Mouse (Mus musculus): ENCODE data around the gene Abca12. TPM values are rescaled to one million over a fixed set of nuclear protein-coding genes. Genes with fewer than 3 reads are reported as not detected.

The Abca12 gene
- total and polyA plus RNA-seq, 3 experiments = 0.04 to 0.16 (median 0.08) TPM

DNA sequence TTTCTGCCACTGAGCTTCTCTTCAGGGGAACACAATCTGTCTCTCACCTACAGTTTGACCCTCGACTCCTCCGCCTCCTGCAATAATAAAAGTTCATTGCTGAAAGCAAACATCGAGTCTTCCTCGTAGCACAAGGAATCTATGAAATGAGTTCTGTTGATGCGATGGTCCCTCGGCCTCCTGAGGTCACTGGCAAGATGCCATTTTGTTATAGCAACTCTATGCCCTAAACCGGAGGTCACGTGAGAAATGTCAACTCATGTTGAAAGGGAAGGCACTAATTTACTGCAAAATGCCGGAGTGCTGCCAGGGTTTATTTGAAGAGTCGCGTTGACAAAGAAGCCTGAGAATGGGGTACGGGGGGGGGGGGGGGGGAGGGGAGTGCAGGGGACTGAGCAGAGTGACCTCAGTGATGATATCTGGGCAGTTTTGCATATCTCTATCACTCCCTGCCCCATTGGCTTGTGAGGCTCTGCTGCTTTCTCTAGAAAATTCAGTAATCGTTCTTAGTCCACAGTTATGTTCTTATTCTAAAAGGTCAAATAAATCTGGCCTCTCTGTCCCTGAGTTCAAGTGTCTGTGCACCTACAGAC is 7.1 kb upstream of the Abca12 start:
- Histone ChIP-seq H3K27ac (ENCODE audit: insufficient read depth, low read depth) (no peak overlapping the region), H3K9ac (ENCODE audit: insufficient read depth, low read depth) (no peak overlapping the region), H3K27me3 (replicated peaks) (no peaks in the 10 kb centered on the region), H3K36me3 (replicated peaks in 1 of 2; ENCODE audit: control insufficient read depth in 1 of 2, insufficient read depth in 1 of 2, low read length in 1 of 2) (no peaks in the 10 kb centered on the region), H3K9me3 (replicated peaks; ENCODE audit: low read length) (no peaks in the 10 kb centered on the region), H3K4me1 (ENCODE audit: control insufficient read depth in 1 of 2, insufficient read depth in 2 of 2) (no peaks in the 10 kb centered on the region), H3K79me2 (replicated peaks; ENCODE audit: control insufficient read depth, extremely low read depth, insufficient read depth, poor library complexity, severe bottlenecking) (no peaks in the 10 kb centered on the region), H3K4me3 (replicated peaks in 1 of 3; ENCODE audit: low read depth in 2 of 3, low read length in 2 of 3, poor library complexity in 1 of 3) (no peak overlapping the region), H3K4me2 (ENCODE audit: insufficient read depth, low read depth, poor library complexity, severe bottlenecking) (no peak overlapping the region)
- in situ Hi-C loops (cut with MboI; ENCODE audit: low pct_ligation_motif_present, low pct_unique_long_range_greater_than_20kb, low sequenced_read_pairs) = no loop called here
- DNase-seq (ENCODE audit: extremely low read depth) = no peak
- dilution Hi-C loops (cut with MboI; ENCODE audit: extremely low pct_ligation_motif_present, extremely low pct_unique_long_range_greater_than_20kb, low sequenced_read_pairs) = no loop called here
- TF ChIP-seq MAZ (IDR thresholded peaks at IDR 0.05; ENCODE audit: low read depth, low read length) (no peak), CHD1 (IDR thresholded peaks at IDR 0.05; ENCODE audit: low read depth, low read length) (no peak), RAD21 (IDR thresholded peaks at IDR 0.05; ENCODE audit: low read depth, low read length) (no peak), MXI1 (IDR thresholded peaks at IDR 0.05; ENCODE audit: low read depth, low read length) (no peak), PAX5 (IDR thresholded peaks at IDR 0.05; ENCODE audit: low read length) (no peak)

DNA sequence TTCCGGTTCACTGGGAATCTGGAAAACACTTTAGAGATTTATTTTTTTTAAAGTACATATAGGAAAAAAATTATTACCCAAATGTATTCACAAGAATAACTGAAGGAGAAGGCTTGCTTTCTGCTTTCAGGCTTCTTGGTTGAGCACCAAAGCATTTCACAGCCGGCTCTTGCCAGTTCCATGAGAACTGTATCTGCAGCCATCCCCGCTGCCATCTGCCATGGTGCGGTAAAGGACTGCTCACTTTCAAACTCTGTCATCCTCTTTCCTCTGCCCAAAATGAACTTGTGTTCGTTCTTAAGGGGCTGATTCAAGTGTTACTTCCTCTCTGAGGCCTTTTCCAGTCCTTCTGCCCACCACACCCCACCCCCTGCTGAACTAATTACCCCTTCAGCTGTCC is 3.8 kb upstream of the Abca12 start:
- dilution Hi-C loops (cut with MboI; ENCODE audit: extremely low pct_ligation_motif_present, extremely low pct_unique_long_range_greater_than_20kb, low sequenced_read_pairs) (no loop called here), in situ Hi-C loops (cut with MboI; ENCODE audit: low pct_ligation_motif_present, low pct_unique_long_range_greater_than_20kb, low sequenced_read_pairs) (no loop called here)
- H3K79me2 ChIP-seq (replicated peaks; ENCODE audit: control insufficient read depth, extremely low read depth, insufficient read depth, poor library complexity, severe bottlenecking) = no peaks in the 10 kb centered on the region
- no peaks in the 10 kb centered on the region for H3K9me3 ChIP-seq (replicated peaks; ENCODE audit: low read length)
- H3K27me3 ChIP-seq (replicated peaks) = no peaks in the 10 kb centered on the region
- H3K4me2 ChIP-seq (ENCODE audit: insufficient read depth, low read depth, poor library complexity, severe bottlenecking) = no peak overlapping the region
- no peaks in the 10 kb centered on the region for H3K36me3 ChIP-seq (replicated peaks in 1 of 2; ENCODE audit: control insufficient read depth in 1 of 2, insufficient read depth in 1 of 2, low read length in 1 of 2)
- H3K27ac ChIP-seq (ENCODE audit: insufficient read depth, low read depth) = no peak overlapping the region
- TF ChIP-seq CTCF (conservative IDR thresholded peaks at IDR 0.05 in 1 of 2, IDR thresholded peaks at IDR 0.05 in 1 of 2; ENCODE audit: low read depth in 2 of 2, low read length in 2 of 2) = no peak
- TF ChIP-seq CHD1 (IDR thresholded peaks at IDR 0.05; ENCODE audit: low read depth, low read length) = no peak
- TF ChIP-seq SIN3A (IDR thresholded peaks at IDR 0.05; ENCODE audit: low read length) = no peak
- TF ChIP-seq SMC3 (IDR thresholded peaks at IDR 0.05; ENCODE audit: low read depth, low read length) = no peak
- no peak for TF ChIP-seq UBTF (IDR thresholded peaks at IDR 0.05; ENCODE audit: low read depth, low read length)
- TF ChIP-seq MAFK (IDR thresholded peaks at IDR 0.05; ENCODE audit: insufficient replicate concordance, low read length) = no peak
- no peak for TF ChIP-seq NELFE (IDR thresholded peaks at IDR 0.05; ENCODE audit: low read depth, low read length)
- no peak for TF ChIP-seq JUN (IDR thresholded peaks at IDR 0.05; ENCODE audit: insufficient read depth, low read depth, low read length)
- no peak for TF ChIP-seq TBP (conservative IDR thresholded peaks at IDR 0.05; ENCODE audit: low read depth, low read length)
- no peak for DNase-seq (ENCODE audit: extremely low read depth)
- no peaks in the 10 kb centered on the region for H3K4me1 ChIP-seq (ENCODE audit: control insufficient read depth in 1 of 2, insufficient read depth in 2 of 2)
- H3K9ac ChIP-seq (ENCODE audit: insufficient read depth, low read depth) = no peak overlapping the region
- no peak overlapping the region for H3K4me3 ChIP-seq (replicated peaks in 1 of 3; ENCODE audit: low read depth in 2 of 3, low read length in 2 of 3, poor library complexity in 1 of 3)

GRCm38 (mm10) chr1:71417951-71418350 is 3.2 kb upstream of the Abca12 start:
- Histone ChIP-seq H3K4me1 (ENCODE audit: control insufficient read depth in 1 of 2, insufficient read depth in 2 of 2) (no peaks in the 10 kb centered on the region), H3K27ac (ENCODE audit: insufficient read depth, low read depth) (no peak overlapping the region), H3K9ac (ENCODE audit: insufficient read depth, low read depth) (no peak overlapping the region), H3K27me3 (replicated peaks) (no peaks in the 10 kb centered on the region), H3K9me3 (replicated peaks; ENCODE audit: low read length) (no peaks in the 10 kb centered on the region), H3K4me2 (ENCODE audit: insufficient read depth, low read depth, poor library complexity, severe bottlenecking) (no peak overlapping the region), H3K36me3 (replicated peaks in 1 of 2; ENCODE audit: control insufficient read depth in 1 of 2, insufficient read depth in 1 of 2, low read length in 1 of 2) (no peaks in the 10 kb centered on the region), H3K79me2 (replicated peaks; ENCODE audit: control insufficient read depth, extremely low read depth, insufficient read depth, poor library complexity, severe bottlenecking) (no peaks in the 10 kb centered on the region), H3K4me3 (replicated peaks in 1 of 3; ENCODE audit: low read depth in 2 of 3, low read length in 2 of 3, poor library complexity in 1 of 3) (no peak overlapping the region)
- no peak for TF ChIP-seq RCOR1 (conservative IDR thresholded peaks at IDR 0.05; ENCODE audit: low read depth, low read length)
- TF ChIP-seq HCFC1 (IDR thresholded peaks at IDR 0.05; ENCODE audit: low read depth, low read length) = no peak
- TF ChIP-seq MAX (IDR thresholded peaks at IDR 0.05; ENCODE audit: low read length) = no peak
- TF ChIP-seq SIN3A (IDR thresholded peaks at IDR 0.05; ENCODE audit: low read length) = no peak
- no peak for TF ChIP-seq MEF2A (IDR thresholded peaks at IDR 0.05; ENCODE audit: borderline replicate concordance, low read depth, low read length)
- no peak for TF ChIP-seq ETS1 (conservative IDR thresholded peaks at IDR 0.05; ENCODE audit: low read depth, low read length)
- no peak for TF ChIP-seq PAX5 (IDR thresholded peaks at IDR 0.05; ENCODE audit: low read length)
- in situ Hi-C loops (cut with MboI; ENCODE audit: low pct_ligation_motif_present, low pct_unique_long_range_greater_than_20kb, low sequenced_read_pairs) (no loop called here), dilution Hi-C loops (cut with MboI; ENCODE audit: extremely low pct_ligation_motif_present, extremely low pct_unique_long_range_greater_than_20kb, low sequenced_read_pairs) (no loop called here)
- no peak for DNase-seq (ENCODE audit: extremely low read depth)

Data from CH12.LX (cell line).